Mouse (Mus musculus) layer of hippocampus, adult 18-20 months (tissue): ENCODE data around the gene Ino80. TPM values are rescaled to one million over a fixed set of nuclear protein-coding genes. Genes with fewer than 3 reads are reported as not detected.

Source experiments
- DNase-seq, 2 experiments: peaks; one replicate each; pipeline ENCODE4 v3.0.0; 2022; ENCODE audit warnings: low spot score in 2 of 2
- total RNA-seq, 2 experiments: library from RNA; stranded (reverse); gene quantifications; 2 replicates each; pipeline ENCODE4 v1.2.3; 2021

Gene Ino80
- total RNA-seq, 2 experiments from 2014 or later = 17.8 to 18.9 TPM

DNA sequence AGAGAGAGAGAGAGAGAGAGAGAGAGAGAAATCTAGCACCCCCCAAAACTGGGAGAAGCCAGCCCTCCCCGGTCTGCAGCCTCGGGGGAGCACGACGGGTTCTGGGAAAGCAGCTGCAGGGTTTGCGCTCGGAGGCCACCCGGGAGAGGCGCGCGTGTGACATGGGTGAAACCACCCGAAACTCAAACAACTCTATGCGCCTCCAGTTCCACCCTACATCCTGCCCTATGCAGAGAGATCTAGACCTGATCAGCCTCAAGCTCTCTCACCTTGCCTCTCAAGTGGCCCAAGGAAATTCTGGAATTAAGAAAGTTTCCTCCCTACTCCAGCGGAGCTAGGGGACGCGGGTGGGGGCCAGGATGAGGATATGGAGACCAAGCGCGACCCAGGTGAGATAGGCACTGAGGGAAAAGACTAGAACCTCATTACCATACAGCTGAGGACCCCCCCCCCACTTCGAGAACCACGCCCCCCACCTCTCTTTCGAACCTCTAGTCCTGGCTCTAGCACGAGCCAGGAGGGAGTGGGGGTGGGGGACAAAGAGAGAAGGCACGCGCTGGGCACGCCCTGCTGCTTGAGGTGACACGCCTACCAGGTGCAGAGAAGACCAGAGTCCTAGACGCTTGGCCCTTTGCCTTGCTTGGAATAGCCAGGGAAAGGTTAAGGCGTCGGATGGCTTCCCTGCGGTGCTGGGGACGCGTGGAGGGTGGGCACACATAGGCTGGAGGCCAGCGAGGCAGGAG, 152.7 kb downstream of the Ino80 start:
- no peak for DNase-seq

DNA sequence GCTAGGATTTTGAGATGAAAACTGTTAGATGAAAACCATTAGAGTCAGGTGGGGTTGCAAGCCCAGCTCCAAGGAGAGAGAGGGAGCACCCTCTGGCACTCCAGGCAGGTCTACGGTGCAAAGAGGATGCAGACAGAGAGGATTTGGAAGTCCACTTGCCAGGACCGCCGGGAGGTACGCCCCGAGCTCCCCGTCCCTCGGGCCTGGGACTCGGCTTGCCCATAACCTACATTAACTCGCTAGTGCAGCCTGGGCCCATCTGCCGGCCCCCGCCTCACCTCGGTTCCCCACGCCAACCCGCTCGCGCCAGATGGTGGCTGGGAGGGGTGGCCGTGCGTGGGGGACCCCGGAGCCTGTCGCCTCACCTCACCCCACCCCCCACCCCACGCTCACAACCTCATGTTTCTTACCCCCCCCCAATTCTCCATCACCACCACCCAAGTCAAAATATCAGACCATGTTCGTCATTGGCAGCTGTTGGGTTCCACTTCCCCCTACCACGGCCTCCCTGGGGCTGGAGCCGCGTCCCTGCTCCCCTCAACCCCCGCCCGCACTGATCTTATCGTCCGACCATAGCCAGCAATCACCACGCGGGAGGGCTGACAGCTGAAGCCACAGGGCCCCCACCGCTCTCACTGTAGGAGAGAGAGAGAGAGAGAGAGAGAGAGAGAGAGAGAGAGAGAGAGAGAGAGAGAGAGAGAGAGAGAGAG, 153.5 kb downstream of the Ino80 start:
- no peak for DNase-seq

Other genes with a start within 250 kb of the Ino80 start
- gene Ppp1r14d, start 247.8 kb downstream of the Ino80 start, total RNA-seq = not detected
- gene Spint1, start 240.3 kb downstream of the Ino80 start, total RNA-seq = 1 to 10 TPM; 2.0 to 2.3 TPM
- 1 to 10 TPM; 7.5 to 7.9 TPM for gene Rhov, start 206.4 kb downstream of the Ino80 start, total RNA-seq
- gene Vps18, start 188.9 kb downstream of the Ino80 start, total RNA-seq = 10 to 100 TPM; 44.2 to 49.9 TPM
- gene Dll4, start 151.9 kb downstream of the Ino80 start, total RNA-seq = 1 to 10 TPM; 2.0 to 2.8 TPM
- gene Chac1, start 126.5 kb downstream of the Ino80 start, total RNA-seq = 1 to 10 TPM; 6.6 TPM
- under 1 TPM; 0.64 to 0.76 TPM for gene Exd1, start 69.9 kb upstream of the Ino80 start, total RNA-seq
- gene Chp1, start 70.0 kb upstream of the Ino80 start, total RNA-seq = 100 to 1,000 TPM; 154 to 166 TPM
- under 1 TPM; 0.51 to 0.62 TPM for gene Nusap1, start 140.6 kb upstream of the Ino80 start, total RNA-seq
- 1 to 10 TPM in 1 of 2 experiments, under 1 TPM in 1; 0.79 to 1.2 TPM for gene Oip5, start 140.8 kb upstream of the Ino80 start, total RNA-seq
- 10 to 100 TPM; 30.1 to 35.2 TPM for gene Ndufaf1, start 185.1 kb upstream of the Ino80 start, total RNA-seq
- 10 to 100 TPM; 60.9 to 61.1 TPM for gene Rtf1, start 197.4 kb upstream of the Ino80 start, total RNA-seq